Mouse (Mus musculus): ENCODE data around the gene Hmga1. TPM values are rescaled to one million over a fixed set of nuclear protein-coding genes. Genes with fewer than 3 reads are reported as not detected.
A peak's percentile ranks its signal among the peaks of the same experiment; 100 is the strongest.

Gene Hmga1
- polyA plus RNA-seq, 1 experiment from 2014 or later: 213 TPM

GRCm38 (mm10) chr17:27600869-27601268, 44.6 kb downstream of the Hmga1 start:
- WGBS: 73% methylated on average over 5 of the region's 5 CpGs
- Histone ChIP-seq H3K4me2 (replicated peaks) (no peak overlapping the region), H3K4me3 (no peak overlapping the region), H3K4me1 (peaks cover 36% of the 10 kb centered on the region), H3K36me3 (peaks cover 14% of the 10 kb centered on the region), H3K27me3 (no peaks in the 10 kb centered on the region), H3K9me3 (no peaks in the 10 kb centered on the region), H3K27ac (replicated peaks) (no peak overlapping the region), H3K9ac (replicated peaks) (no peak overlapping the region)
- no peak for ATAC-seq (ENCODE audit: low FRiP score, low read depth)

- 85% methylated on average over 2 of the region's 2 CpGs for WGBS
- no peak for ATAC-seq (ENCODE audit: low FRiP score, low read depth)
- Histone ChIP-seq H3K9ac (replicated peaks) (no peak overlapping the region), H3K4me3 (no peak overlapping the region), H3K4me2 (replicated peaks) (no peak overlapping the region), H3K27ac (replicated peaks) (0 out of 2 replicates have a peak overlapping the region, but pooled peaks have one; percentile 25), H3K36me3 (peaks cover under 1% of the 10 kb centered on the region; the same call in 1 of the 2 replicates), H3K27me3 (no peaks in the 10 kb centered on the region), H3K4me1 (peaks cover 40% of the 10 kb centered on the region), H3K9me3 (no peaks in the 10 kb centered on the region)
These were observed 46.7 kb downstream of the Hmga1 start for GRCm38 (mm10) chr17:27603036-27603435.

GRCm38 (mm10) chr17:27603522-27604234, 47.4 kb downstream of the Hmga1 start:
- Histone ChIP-seq H3K27me3 (no peaks in the 10 kb centered on the region), H3K36me3 (peaks cover 5% of the 10 kb centered on the region), H3K4me2 (replicated peaks) (no peak overlapping the region), H3K4me1 (peaks cover 40% of the 10 kb centered on the region), H3K9me3 (no peaks in the 10 kb centered on the region), H3K9ac (replicated peaks) (no peak overlapping the region), H3K27ac (replicated peaks) (0 out of 2 replicates have a peak overlapping the region, but pooled peaks have one; percentile 42), H3K4me3 (no peak overlapping the region)
- WGBS: 84% methylated on average over 21 of the region's 21 CpGs
- ATAC-seq (ENCODE audit: low FRiP score, low read depth): no peak

- Histone ChIP-seq H3K27ac (replicated peaks) (no peak overlapping the region), H3K9ac (replicated peaks) (no peak overlapping the region), H3K36me3 (peaks cover 5% of the 10 kb centered on the region), H3K27me3 (no peaks in the 10 kb centered on the region), H3K4me3 (no peak overlapping the region), H3K4me2 (replicated peaks) (no peak overlapping the region), H3K9me3 (no peaks in the 10 kb centered on the region), H3K4me1 (peaks cover 23% of the 10 kb centered on the region)
- no peak for ATAC-seq (ENCODE audit: low FRiP score, low read depth)
- 94% methylated on average over 7 of the region's 7 CpGs for WGBS
These were observed 53.3 kb downstream of the Hmga1 start for GRCm38 (mm10) chr17:27609576-27609975.

GRCm38 (mm10) chr17:27610679-27611518, 54.6 kb downstream of the Hmga1 start:
- no peak overlapping the region for H3K4me3 ChIP-seq
- no peak overlapping the region for H3K4me2 ChIP-seq (replicated peaks)
- peaks cover 25% of the 10 kb centered on the region for H3K4me1 ChIP-seq
- 87% methylated on average over 10 of the region's 10 CpGs for WGBS
- 0 out of 2 replicates have a peak overlapping the region, but pooled peaks have one; percentile 4 for H3K27ac ChIP-seq (replicated peaks)
- ATAC-seq (ENCODE audit: low FRiP score, low read depth): no peak
- H3K9ac ChIP-seq (replicated peaks): no peak overlapping the region
- H3K36me3 ChIP-seq: peaks cover 5% of the 10 kb centered on the region
- H3K27me3 ChIP-seq: no peaks in the 10 kb centered on the region
- no peaks in the 10 kb centered on the region for H3K9me3 ChIP-seq

- Histone ChIP-seq H3K9me3 (no peaks in the 10 kb centered on the region), H3K36me3 (peaks cover 6% of the 10 kb centered on the region), H3K4me2 (replicated peaks) (no peak overlapping the region), H3K4me3 (no peak overlapping the region), H3K4me1 (peaks cover 21% of the 10 kb centered on the region), H3K27me3 (no peaks in the 10 kb centered on the region), H3K9ac (replicated peaks) (no peak overlapping the region), H3K27ac (replicated peaks) (0 out of 2 replicates have a peak overlapping the region, but pooled peaks have one; percentile 4)
- 76% methylated on average over 3 of the region's 3 CpGs for WGBS
- ATAC-seq (ENCODE audit: low FRiP score, low read depth): no peak
These were observed 55.2 kb downstream of the Hmga1 start for GRCm38 (mm10) chr17:27611519-27611884.

GRCm38 (mm10) chr17:27611994-27612393, 55.7 kb downstream of the Hmga1 start:
- WGBS: 84% methylated on average over 5 of the region's 5 CpGs
- no peak overlapping the region for H3K4me3 ChIP-seq
- no peaks in the 10 kb centered on the region for H3K9me3 ChIP-seq
- no peak for ATAC-seq (ENCODE audit: low FRiP score, low read depth)
- H3K36me3 ChIP-seq: peaks cover 11% of the 10 kb centered on the region
- H3K27ac ChIP-seq (replicated peaks): 0 out of 2 replicates have a peak overlapping the region, but pooled peaks have one; percentile 4
- H3K27me3 ChIP-seq: no peaks in the 10 kb centered on the region
- H3K4me2 ChIP-seq (replicated peaks): no peak overlapping the region
- no peak overlapping the region for H3K9ac ChIP-seq (replicated peaks)
- peaks cover 21% of the 10 kb centered on the region for H3K4me1 ChIP-seq

GRCm38 (mm10) chr17:27613016-27613415, 56.7 kb downstream of the Hmga1 start:
- Histone ChIP-seq H3K4me1 (peaks cover 21% of the 10 kb centered on the region), H3K9ac (replicated peaks) (no peak overlapping the region), H3K27me3 (no peaks in the 10 kb centered on the region), H3K27ac (replicated peaks) (no peak overlapping the region), H3K4me3 (no peak overlapping the region), H3K36me3 (peaks cover 22% of the 10 kb centered on the region), H3K9me3 (peaks cover 6% of the 10 kb centered on the region; the same call in 1 of the 2 replicates), H3K4me2 (replicated peaks) (no peak overlapping the region)
- ATAC-seq (ENCODE audit: low FRiP score, low read depth): no peak
- 79% methylated on average over 4 of the region's 4 CpGs for WGBS

Other genes with a start within 250 kb of the Hmga1 start
- 4.2 and 5.7 TPM in 2 replicates for gene Grm4, start 35.1 kb upstream of the Hmga1 start, polyA plus RNA-seq (2016; fragmentation: Nextera tagmentation; extraction: Ambion mirVana)
- 18.9 and 20.7 TPM in 2 replicates for gene AI413582, start 9.3 kb downstream of the Hmga1 start, polyA plus RNA-seq (2016; fragmentation: Nextera tagmentation; extraction: Ambion mirVana)
- 189 and 196 TPM in 2 replicates for gene Nudt3, start 67.0 kb downstream of the Hmga1 start, polyA plus RNA-seq (2016; fragmentation: Nextera tagmentation; extraction: Ambion mirVana)
- not detected in 2 replicates for gene RPS10-NUDT3, start 78.7 kb downstream of the Hmga1 start, polyA plus RNA-seq (2016; fragmentation: Nextera tagmentation; extraction: Ambion mirVana)
- gene Rps10, start 80.2 kb downstream of the Hmga1 start, polyA plus RNA-seq (2016; fragmentation: Nextera tagmentation; extraction: Ambion mirVana): 694 and 702 TPM in 2 replicates
- 6.3 and 6.7 TPM in 2 replicates for gene Pacsin1, start 99.0 kb downstream of the Hmga1 start, polyA plus RNA-seq (2016; fragmentation: Nextera tagmentation; extraction: Ambion mirVana)
- gene Spdef, start 172.5 kb downstream of the Hmga1 start, polyA plus RNA-seq (2016; fragmentation: Nextera tagmentation; extraction: Ambion mirVana): 0.39 and 0.40 TPM in 2 replicates

All from midbrain, embryonic 12.5 days (tissue).